Mouse (Mus musculus) heart, postnatal 0 days (tissue): ENCODE measurements around the gene Ephb2.

Source experiments
- CTCF ChIP-seq: IDR thresholded peaks from 2 replicates; pipeline ENCODE4 v1.5.1; 2016; ENCODE audit warnings: antibody characterized with exemption, control low read depth, low read depth
- EP300 ChIP-seq: IDR thresholded peaks from 2 replicates; pipeline ENCODE4 v1.6.1; 2016; ENCODE audit warnings: antibody characterized with exemption, low read depth

DNA sequence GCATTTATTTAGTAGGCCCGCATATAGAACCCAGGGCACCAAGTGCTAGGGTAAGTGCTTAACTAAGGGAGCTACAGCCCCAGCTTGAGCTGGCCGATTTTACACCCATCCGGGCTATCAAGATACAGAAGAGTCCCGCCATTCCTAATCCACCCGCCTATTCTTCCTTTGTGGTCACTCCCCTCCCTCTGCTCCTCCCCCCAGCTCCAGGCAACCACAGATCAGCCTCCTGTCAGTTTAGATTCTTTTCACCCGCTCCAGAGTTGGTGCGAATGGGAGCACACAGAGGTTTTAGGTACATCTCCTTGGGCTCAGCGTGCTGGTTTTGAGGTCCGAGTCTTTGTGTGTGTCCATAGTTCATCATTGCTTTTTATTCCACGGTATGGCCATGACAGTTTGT, 196.9 kb downstream of the Ephb2 start:
- no peak for TF ChIP-seq CTCF
- TF ChIP-seq EP300 = no peak
